Mouse (Mus musculus) brown adipose tissue, adult 24 weeks (tissue): ENCODE data around the gene Tbc1d16. TPM values are rescaled to one million over a fixed set of nuclear protein-coding genes. Genes with fewer than 3 reads are reported as not detected.

Source experiments
- H3K27ac ChIP-seq: fragments of 200-500 bp; replicated peaks from 2 replicates; pipeline ENCODE4 v1.5.1; 2012; ENCODE audit warnings: low read depth, mild to moderate bottlenecking, low read length
- H3K4me1 ChIP-seq: fragments of 200-500 bp; 2 replicates; pipeline ENCODE4 v1.6.1; 2012; ENCODE audit warnings: low read length, mixed read lengths; ENCODE audit not compliant: control insufficient read depth, insufficient read depth, insufficient read length
- H3K4me3 ChIP-seq: fragments of 200-500 bp; 2 replicates; pipeline ENCODE4 v1.5.1; 2012; ENCODE audit warnings: low read depth, mild to moderate bottlenecking, low read length, moderate library complexity; ENCODE audit not compliant: insufficient read depth
- polyA plus RNA-seq: library from polyadenylated mRNA; stranded (reverse); fragments of >200 nt; gene quantifications from 2 replicates; pipeline ENCODE4 v1.2.4, GENCODE M21; 2012; ENCODE audit not compliant: missing spikeins, insufficient read depth, insufficient read length

Gene Tbc1d16
- polyA plus RNA-seq, 1 experiment: 3.3 TPM

- Histone ChIP-seq H3K27ac (no peak overlapping the region), H3K4me1 (peaks cover 19% of the 10 kb centered on the region), H3K4me3 (no peak overlapping the region)
Observed at GRCm38 (mm10) chr11:119183684-119184310, 44.5 kb downstream of the Tbc1d16 start.

- H3K4me3 ChIP-seq: no peak overlapping the region
- H3K27ac ChIP-seq: no peak overlapping the region
- H3K4me1 ChIP-seq: peaks cover 17% of the 10 kb centered on the region
Observed at GRCm38 (mm10) chr11:119181861-119182395, 46.4 kb downstream of the Tbc1d16 start.

DNA sequence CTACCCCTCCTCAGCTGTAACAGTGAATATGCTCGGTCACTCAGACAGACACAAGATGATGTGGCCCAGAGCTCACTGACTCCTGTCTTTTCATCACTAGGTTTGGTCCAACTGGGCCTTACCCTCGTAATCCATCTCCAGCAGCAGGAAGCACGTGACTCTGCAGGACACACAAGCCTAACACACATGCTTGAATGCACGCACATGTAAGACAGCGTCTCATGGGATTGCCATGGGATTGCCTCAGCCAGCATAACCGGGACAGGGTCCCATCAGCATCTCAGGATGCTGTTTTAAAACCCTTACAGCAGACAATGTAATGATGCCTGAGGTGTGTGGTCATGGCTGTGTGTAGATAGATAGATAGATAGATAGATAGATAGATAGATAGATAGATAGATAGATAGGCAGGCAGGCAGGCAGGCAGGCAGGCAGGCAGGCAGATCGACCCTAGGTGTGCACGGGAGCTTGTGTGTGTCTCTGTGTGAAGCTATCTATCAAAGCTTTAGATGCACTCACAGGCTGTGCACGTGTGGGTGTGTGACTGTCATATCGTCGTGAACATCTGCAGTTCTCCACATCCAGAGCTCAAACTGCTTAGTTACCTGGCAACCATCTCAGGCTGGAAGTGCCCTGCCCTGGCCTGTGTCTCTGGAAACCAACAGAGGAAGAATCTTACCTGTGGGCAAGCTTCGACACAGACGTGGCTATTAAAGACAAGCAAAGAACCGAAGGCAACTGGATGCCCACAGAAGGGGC, 47.3 kb downstream of the Tbc1d16 start:
- Histone ChIP-seq H3K4me1 (peaks cover 9% of the 10 kb centered on the region; the same call in 1 of the 2 replicates), H3K4me3 (no peak overlapping the region), H3K27ac (no peak overlapping the region)

DNA sequence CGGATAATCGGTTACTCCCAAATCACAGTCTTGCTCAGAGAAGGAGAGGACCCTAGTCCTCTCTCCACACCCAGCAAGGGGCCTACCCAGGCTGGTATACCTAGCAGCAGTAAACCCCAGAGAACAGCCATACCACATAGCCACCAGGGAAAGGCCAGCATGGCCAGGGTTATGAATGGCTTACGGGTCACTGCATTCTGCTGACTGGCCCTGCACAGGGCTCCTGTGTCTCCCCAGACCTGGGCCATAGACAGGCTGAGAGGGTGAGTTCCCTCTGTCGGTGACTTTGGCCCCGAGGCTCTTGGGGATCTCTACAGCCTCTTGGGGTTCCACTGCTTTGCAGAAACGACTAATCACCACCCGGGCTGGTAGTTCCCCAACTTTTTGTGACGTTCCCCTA, 50.0 kb downstream of the Tbc1d16 start:
- no peak overlapping the region for H3K4me3 ChIP-seq
- H3K4me1 ChIP-seq: 0 out of 2 replicates have a peak, but pooled peaks cover 3% of the 10 kb centered on the region

DNA sequence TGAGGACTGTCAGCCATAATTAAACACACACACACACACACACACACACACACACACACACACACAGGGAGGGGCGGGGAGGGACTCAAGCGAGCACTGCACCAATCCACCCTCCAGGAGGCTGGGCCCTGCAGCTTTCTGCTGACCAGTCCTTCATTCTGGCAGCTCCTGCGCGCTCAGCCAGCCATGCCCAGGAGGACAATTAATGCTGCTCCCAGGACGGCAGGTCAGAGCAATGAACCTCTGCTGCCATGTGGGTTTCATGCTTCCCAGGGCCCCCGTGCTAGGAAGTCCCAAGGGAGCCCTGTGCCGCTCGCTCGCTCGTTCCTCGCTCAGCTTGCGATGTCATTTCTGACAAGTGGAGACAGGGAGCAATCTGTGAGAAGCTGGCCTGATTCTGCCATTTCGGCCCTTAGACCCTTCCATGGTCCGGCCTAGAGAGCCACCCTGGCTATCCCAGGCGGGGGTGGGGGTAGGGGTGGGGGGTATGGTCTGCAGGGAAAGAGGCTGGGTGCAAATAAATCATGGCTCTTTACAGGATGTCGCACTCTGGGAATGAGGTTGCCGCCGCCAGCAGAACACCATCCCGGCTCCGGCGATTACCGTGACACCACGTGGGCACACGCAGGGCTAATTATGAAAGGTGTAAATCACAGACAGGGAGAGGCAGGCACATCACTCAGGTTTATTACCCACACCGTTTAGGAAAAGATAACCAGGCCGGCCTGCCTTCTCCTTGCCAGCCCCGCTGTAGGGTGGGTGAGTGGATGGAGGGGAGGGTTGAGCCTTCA, 51.7 kb downstream of the Tbc1d16 start:
- H3K27ac ChIP-seq: no peak overlapping the region
- H3K4me3 ChIP-seq: no peak overlapping the region
- H3K4me1 ChIP-seq: no peaks in the 10 kb centered on the region

More for the DNA sequence above, 50.0 kb downstream of the Tbc1d16 start:
- H3K27ac ChIP-seq: no peak overlapping the region

DNA sequence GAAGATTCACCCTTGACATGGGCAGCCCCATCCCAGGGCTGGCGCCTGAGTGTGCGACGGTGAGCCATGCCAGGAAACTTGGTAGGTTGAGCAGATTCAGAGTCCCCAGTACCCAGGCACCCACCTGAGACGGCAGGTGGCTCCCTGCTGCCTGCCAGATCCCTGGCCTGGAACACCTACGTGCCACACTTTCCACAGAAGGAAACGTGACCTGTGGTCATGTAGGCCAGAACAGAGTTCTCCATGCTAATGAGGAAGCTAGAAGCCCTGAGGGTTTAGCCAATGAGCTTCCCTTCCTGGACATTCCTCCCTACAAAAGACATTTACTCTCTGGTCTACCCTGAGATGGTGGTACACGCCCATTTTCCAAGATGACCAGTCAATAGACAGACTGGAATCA, 56.7 kb downstream of the Tbc1d16 start:
- Histone ChIP-seq H3K27ac (no peak overlapping the region), H3K4me1 (no peaks in the 10 kb centered on the region), H3K4me3 (no peak overlapping the region)

- Histone ChIP-seq H3K27ac (no peak overlapping the region), H3K4me3 (no peak overlapping the region), H3K4me1 (no peaks in the 10 kb centered on the region)
Observed at GRCm38 (mm10) chr11:119168851-119169250, 59.4 kb downstream of the Tbc1d16 start.

DNA sequence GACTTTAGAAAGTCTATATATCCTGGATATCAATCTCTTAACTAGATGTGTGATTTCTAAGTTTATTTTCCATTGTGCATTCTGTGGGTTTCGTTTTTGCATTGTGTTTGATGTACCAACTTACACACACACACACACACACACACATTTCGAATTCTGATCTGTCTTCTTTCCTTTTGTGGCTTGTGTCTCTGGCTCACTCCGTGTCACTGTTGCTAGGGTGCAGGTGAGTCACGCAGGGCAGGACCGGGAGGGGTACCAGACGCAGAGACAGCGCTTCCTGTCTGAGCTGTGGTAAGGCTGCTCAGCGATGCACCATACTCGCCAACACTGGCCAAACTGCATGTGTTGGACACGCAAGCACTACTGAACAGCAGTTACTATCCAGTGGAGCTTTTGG, 62.3 kb downstream of the Tbc1d16 start:
- H3K27ac ChIP-seq: no peak overlapping the region
- H3K4me1 ChIP-seq: peaks cover 4% of the 10 kb centered on the region; the same call in 1 of the 2 replicates
- no peak overlapping the region for H3K4me3 ChIP-seq

DNA sequence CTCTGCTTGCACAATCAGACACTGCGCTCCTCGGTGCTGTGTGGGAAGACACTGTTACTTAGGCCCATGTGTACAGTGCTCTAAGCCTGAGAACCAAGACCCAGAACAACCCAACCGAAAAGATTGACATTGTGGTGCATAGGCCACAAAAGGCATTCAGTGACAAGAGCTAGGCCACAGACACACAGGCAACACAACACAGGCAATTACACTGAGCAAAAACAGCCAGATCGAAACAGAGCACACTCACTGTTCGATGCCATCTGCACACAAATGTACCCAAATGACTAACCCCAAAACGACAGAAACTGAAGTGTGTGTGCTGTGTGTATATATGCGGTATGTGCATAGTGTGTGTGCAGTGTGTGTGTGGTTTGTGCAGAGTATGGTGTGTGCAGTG, 63.9 kb downstream of the Tbc1d16 start:
- H3K4me3 ChIP-seq: no peak overlapping the region

DNA sequence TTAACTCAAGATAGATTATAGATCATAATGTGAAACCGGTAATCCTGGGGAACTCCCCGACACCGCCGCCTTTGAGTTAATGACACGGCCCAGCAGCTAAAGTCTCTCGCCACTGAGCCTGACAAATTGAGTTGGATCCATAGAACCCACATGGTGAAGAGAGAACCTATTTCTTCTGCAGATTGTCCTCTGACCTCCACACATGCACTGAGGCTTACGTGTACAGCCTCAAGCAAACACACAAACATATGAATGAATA, 64.6 kb downstream of the Tbc1d16 start:
- Histone ChIP-seq H3K4me3 (no peak overlapping the region), H3K27ac (no peak overlapping the region), H3K4me1 (peaks cover 4% of the 10 kb centered on the region; the same call in 1 of the 2 replicates)

More for the DNA sequence above, 63.9 kb downstream of the Tbc1d16 start:
- Histone ChIP-seq H3K4me1 (peaks cover 4% of the 10 kb centered on the region; the same call in 1 of the 2 replicates), H3K27ac (no peak overlapping the region)

GRCm38 (mm10) chr11:119162959-119163733, 65.2 kb downstream of the Tbc1d16 start:
- H3K4me1 ChIP-seq: peaks cover 4% of the 10 kb centered on the region; the same call in 1 of the 2 replicates
- H3K4me3 ChIP-seq: no peak overlapping the region
- no peak overlapping the region for H3K27ac ChIP-seq

GRCm38 (mm10) chr11:119161665-119162064, 66.6 kb downstream of the Tbc1d16 start:
- Histone ChIP-seq H3K4me1 (peaks cover 4% of the 10 kb centered on the region; the same call in 1 of the 2 replicates), H3K4me3 (no peak overlapping the region), H3K27ac (no peak overlapping the region)

DNA sequence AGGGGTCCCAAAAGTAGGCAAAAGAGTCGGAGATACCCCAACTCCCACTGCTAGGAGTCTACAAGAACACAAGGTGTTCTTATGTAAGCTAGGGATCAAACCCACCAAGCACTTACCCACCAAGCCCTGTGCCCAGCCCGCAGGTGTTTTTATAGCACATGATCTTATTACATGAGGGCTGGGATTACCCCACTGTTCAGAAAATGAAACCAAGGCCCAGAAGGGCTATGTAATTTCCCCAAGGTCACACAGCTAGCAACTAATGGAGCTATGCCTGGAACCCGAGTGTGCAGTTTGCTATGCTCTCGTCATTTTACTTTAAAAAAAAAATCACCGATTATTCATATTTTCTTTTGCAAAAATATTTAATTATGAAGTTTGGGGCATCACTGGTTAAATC, 68.2 kb downstream of the Tbc1d16 start:
- no peak overlapping the region for H3K4me3 ChIP-seq
- H3K27ac ChIP-seq: no peak overlapping the region
- H3K4me1 ChIP-seq: peaks cover 4% of the 10 kb centered on the region; the same call in 1 of the 2 replicates

DNA sequence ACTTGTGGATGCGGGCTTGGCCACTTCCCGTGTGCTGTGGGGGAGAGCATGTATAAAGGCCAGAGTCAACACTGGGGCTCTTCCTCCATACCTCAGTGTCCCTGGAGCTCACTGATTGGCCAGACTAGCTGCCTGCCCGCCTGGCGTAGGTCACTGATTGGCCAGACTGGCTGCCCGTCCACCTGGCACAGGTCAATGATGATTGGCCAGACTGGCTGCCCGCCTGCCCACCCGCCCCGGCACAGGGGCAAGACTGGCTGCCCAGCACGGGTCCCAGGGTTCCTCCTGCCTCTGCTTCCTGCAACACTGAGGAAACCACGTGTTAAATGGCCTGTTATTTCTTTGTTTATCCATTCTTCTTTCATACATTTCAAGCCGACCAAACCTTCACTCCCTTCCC, 68.8 kb downstream of the Tbc1d16 start:
- Histone ChIP-seq H3K4me1 (peaks cover 4% of the 10 kb centered on the region; the same call in 1 of the 2 replicates), H3K27ac (no peak overlapping the region), H3K4me3 (0 out of 2 replicates have a peak overlapping the region, but pooled peaks have one; percentile 18)
